Mouse (Mus musculus) heart, adult 8-10 months (tissue): ENCODE measurements around the gene Olfr790. TPM values are rescaled to one million over a fixed set of nuclear protein-coding genes. Genes with fewer than 3 reads are reported as not detected.

Source experiments
- DNase-seq: peaks from one replicate; pipeline ENCODE4 v3.0.0; 2022; ENCODE audit warnings: low spot score
- total RNA-seq, 4 experiments: library from RNA; stranded (reverse); gene quantifications; 2 replicates each; pipeline ENCODE4 v1.2.4; 2022

Olfr790 gene
- total RNA-seq: not detected

GRCm38 (mm10) chr10:129498192-129498591, at the start of gene Olfr790:
Olfr790 (plus strand) TSS chr10:129498492.
- DNase-seq: no peak

DNA sequence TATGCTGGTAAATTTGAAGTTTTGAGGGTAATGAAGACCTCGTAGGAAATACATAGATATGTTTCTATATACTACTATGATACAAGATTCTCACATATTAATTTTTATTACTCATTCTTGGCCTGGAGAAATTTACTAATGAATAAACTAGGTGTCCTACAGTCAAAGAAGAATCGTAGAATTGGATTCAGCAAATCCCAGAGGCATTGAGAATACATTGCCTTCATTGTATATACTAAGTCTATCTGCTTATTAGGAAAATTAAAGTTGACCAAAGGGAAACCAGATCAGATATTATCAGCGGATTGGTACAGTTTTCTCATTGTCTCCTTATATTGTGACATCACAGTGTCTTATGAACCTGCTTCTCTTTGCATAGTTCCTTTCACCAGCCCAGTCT, 36.7 kb upstream of the Olfr790 start, which contains the start of gene Olfr787:
Olfr787 (plus strand) TSS at position 301 of the 400 bp plus-strand sequence.
- DNase-seq: no peak

- DNase-seq: no peak
Measured at GRCm38 (mm10) chr10:129470698-129471097, 27.6 kb upstream of the Olfr790 start, which contains the start of gene Olfr788. Olfr788 (plus strand) TSS chr10:129470998.

- no peak for DNase-seq
Measured at GRCm38 (mm10) chr10:129473256-129473655, 25.0 kb upstream of the Olfr790 start.

DNA sequence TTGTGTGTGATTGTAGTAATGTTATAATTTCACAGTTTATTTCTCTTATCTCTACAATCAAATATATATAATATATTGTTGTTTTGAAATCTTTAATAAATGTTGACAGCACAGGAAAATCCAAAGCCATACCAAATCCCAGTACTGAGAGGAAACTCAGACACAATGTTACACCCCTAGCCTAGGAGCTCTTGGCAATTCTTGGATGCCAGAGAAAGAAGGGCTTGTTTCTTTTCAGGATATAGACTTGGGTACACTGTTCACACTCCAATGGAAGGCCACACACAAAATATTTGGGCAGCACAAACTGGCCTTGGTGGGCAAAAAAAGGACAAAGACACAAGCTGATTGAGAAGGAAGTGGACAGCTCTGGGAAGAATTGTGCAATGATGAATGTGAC, 24.6 kb upstream of the Olfr790 start:
- no peak for DNase-seq

DNA sequence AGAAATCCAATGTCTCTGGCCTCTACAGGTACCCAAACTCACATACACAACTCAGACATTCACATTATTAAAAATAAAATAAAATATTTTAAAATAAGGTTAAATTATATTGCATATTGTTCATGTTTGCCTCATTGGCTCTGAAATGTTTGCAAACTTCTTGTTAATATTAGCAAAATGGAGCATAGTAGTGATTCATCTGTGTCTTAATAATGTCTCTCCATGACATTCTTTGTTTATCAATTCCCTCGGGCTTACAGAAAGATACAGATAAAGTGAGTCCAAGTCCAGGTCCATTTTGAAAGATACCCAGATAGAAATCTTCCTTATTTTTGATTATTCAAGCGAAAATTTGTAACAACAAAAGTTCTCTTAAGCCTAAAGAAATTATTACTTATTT, 13.8 kb upstream of the Olfr790 start, which contains the start of gene Olfr789:
Olfr789 (plus strand) TSS at position 301 of the 400 bp plus-strand sequence.
- DNase-seq: no peak

GRCm38 (mm10) chr10:129490101-129490500, 8.2 kb upstream of the Olfr790 start:
- no peak for DNase-seq

- no peak for DNase-seq
Measured at GRCm38 (mm10) chr10:129521492-129521891, 23.2 kb downstream of the Olfr790 start, which contains the start of gene Olfr791. Olfr791 (plus strand) TSS chr10:129521792.

DNA sequence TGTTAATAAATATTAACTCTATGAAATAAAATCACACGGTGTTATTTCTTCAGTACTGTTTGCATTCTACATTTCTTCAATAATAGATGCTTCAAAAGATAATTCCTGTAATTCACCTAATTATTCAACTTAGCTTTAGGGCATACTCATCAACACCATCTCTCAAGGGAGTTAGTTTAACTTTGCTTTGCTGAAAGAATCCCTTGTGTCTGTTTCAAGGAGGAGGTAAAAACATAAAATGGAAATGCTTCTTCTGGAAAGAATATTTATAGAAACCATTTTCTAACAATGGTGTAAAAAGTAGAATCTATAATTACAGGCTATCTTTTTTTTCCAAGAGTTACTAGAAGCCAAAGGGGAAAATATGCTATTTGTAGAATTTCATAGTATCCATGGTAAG, 40.6 kb downstream of the Olfr790 start, which contains the start of gene Olfr792:
Olfr792 (plus strand) TSS at position 301 of the 400 bp plus-strand sequence.
- DNase-seq: no peak

- no peak for DNase-seq
Measured at GRCm38 (mm10) chr10:129549354-129549753, 51.1 kb downstream of the Olfr790 start.

Other genes with a start within 250 kb of the Olfr790 start
- gene Olfr776, start 239.4 kb upstream of the Olfr790 start, total RNA-seq: not detected
- gene Olfr777, start 227.0 kb upstream of the Olfr790 start, total RNA-seq: not detected
- not detected for gene Olfr780, start 180.4 kb upstream of the Olfr790 start, total RNA-seq
- gene Olfr781, start 169.6 kb upstream of the Olfr790 start, total RNA-seq: not detected
- not detected for gene Olfr782, start 149.6 kb upstream of the Olfr790 start, total RNA-seq
- gene Olfr784, start 114.4 kb upstream of the Olfr790 start, total RNA-seq: not detected
- gene Olfr785, start 93.1 kb upstream of the Olfr790 start, total RNA-seq: not detected
- not detected for gene Olfr786, start 71.2 kb upstream of the Olfr790 start, total RNA-seq
- not detected for gene Olfr787, start 36.6 kb upstream of the Olfr790 start, total RNA-seq
- gene Olfr788, start 27.5 kb upstream of the Olfr790 start, total RNA-seq: not detected
- gene Olfr789, start 13.7 kb upstream of the Olfr790 start, total RNA-seq: not detected
- not detected for gene Olfr791, start 23.3 kb downstream of the Olfr790 start, total RNA-seq
- gene Olfr792, start 40.7 kb downstream of the Olfr790 start, total RNA-seq: not detected
- gene Olfr794, start 69.2 kb downstream of the Olfr790 start, total RNA-seq: not detected
- not detected for gene Olfr796, start 114.1 kb downstream of the Olfr790 start, total RNA-seq
- gene Olfr798, start 129.4 kb downstream of the Olfr790 start, total RNA-seq: not detected
- not detected for gene Olfr799, start 139.0 kb downstream of the Olfr790 start, total RNA-seq
- gene Olfr800, start 159.2 kb downstream of the Olfr790 start, total RNA-seq: not detected
- gene Olfr801, start 175.4 kb downstream of the Olfr790 start, total RNA-seq: not detected
- not detected for gene Olfr802, start 189.7 kb downstream of the Olfr790 start, total RNA-seq
- gene Olfr803, start 195.8 kb downstream of the Olfr790 start, total RNA-seq: not detected
- gene Olfr804, start 204.7 kb downstream of the Olfr790 start, total RNA-seq: not detected
- not detected for gene Olfr805, start 230.9 kb downstream of the Olfr790 start, total RNA-seq
- gene Olfr806, start 243.4 kb downstream of the Olfr790 start, total RNA-seq: not detected